Mouse (Mus musculus): ENCODE measurements at regions not wholly inside any gene's neighbourhood (a gene's known extent, or its start where the extent isn't known, plus 50 kb on each side); places are given as distances from the start of the nearest gene placed in this dataset.

GRCm38 (mm10) chr6:73401059-73401458 is 68.4 kb downstream of the 4931417E11Rik start:
- no peak for DNase-seq

GRCm38 (mm10) chr6:73389301-73389700 is 80.2 kb downstream of the 4931417E11Rik start:
- no peak for DNase-seq

- DNase-seq: no peak
Observed at GRCm38 (mm10) chr6:73386261-73386660, 83.2 kb downstream of the 4931417E11Rik start.

GRCm38 (mm10) chr6:73379825-73380224 is 89.6 kb downstream of the 4931417E11Rik start:
- no peak for DNase-seq

- DNase-seq: no peak
Observed at GRCm38 (mm10) chr6:73377884-73378283, 91.6 kb downstream of the 4931417E11Rik start.

- no peak for DNase-seq
Observed at GRCm38 (mm10) chr6:73376291-73376690, 93.2 kb downstream of the 4931417E11Rik start.

GRCm38 (mm10) chr6:73372901-73373300 is 96.6 kb downstream of the 4931417E11Rik start:
- no peak for DNase-seq

GRCm38 (mm10) chr6:73371866-73372265 is 97.6 kb downstream of the 4931417E11Rik start:
- DNase-seq: no peak

- no peak for DNase-seq
Observed at GRCm38 (mm10) chr6:73370901-73371300, 98.6 kb downstream of the 4931417E11Rik start.

GRCm38 (mm10) chr6:73368836-73369141 is 100.7 kb downstream of the 4931417E11Rik start:
- DNase-seq: no peak

GRCm38 (mm10) chr6:73368047-73368835 is 101.2 kb downstream of the 4931417E11Rik start:
- no peak for DNase-seq

- peak; percentile 68 for DNase-seq
Observed at GRCm38 (mm10) chr6:73367616-73368015, 101.9 kb downstream of the 4931417E11Rik start.

- DNase-seq: no peak
Observed at GRCm38 (mm10) chr6:73366626-73367025, 102.8 kb downstream of the 4931417E11Rik start.

GRCm38 (mm10) chr6:73365306-73365705 is 104.2 kb downstream of the 4931417E11Rik start:
- DNase-seq: no peak

GRCm38 (mm10) chr6:73334995-73335394 is 86.8 kb downstream of the Suclg1 start:
- DNase-seq: no peak

GRCm38 (mm10) chr6:73329666-73330065 is 81.5 kb downstream of the Suclg1 start:
- no peak for DNase-seq
